Mouse (Mus musculus): Measurements from ENCODE around the gene Becn1. TPM values are rescaled to one million over a fixed set of nuclear protein-coding genes. Genes with fewer than 3 reads are reported as not detected.

Gene Becn1
- polyA plus RNA-seq, 1 experiment from 2014 or later: 166 TPM

GRCm38 (mm10) chr11:101265906-101266305 is 36.2 kb downstream of the Becn1 start:
- Histone ChIP-seq H3K9ac (ENCODE audit: low read depth, low read length) (no peak overlapping the region), H3K27ac (ENCODE audit: low read depth, low read length) (no peak overlapping the region), H3K9me3 (ENCODE audit: control insufficient read depth, low read length) (no peaks in the 10 kb centered on the region), H3K4me3 (ENCODE audit: low read depth, low read length) (no peak overlapping the region), H3K36me3 (ENCODE audit: control insufficient read depth, insufficient read depth, low read length) (no peaks in the 10 kb centered on the region), H3K4me2 (replicated peaks; ENCODE audit: low read depth, low read length) (no peak overlapping the region), H3K4me1 (replicated peaks; ENCODE audit: control insufficient read depth, insufficient read depth, low read length) (peaks cover 8% of the 10 kb centered on the region), H3K27me3 (ENCODE audit: control insufficient read depth, insufficient read depth, low read length) (peaks cover 39% of the 10 kb centered on the region)
- 26% methylated on average over 6 of the region's 6 CpGs for WGBS
- ATAC-seq (ENCODE audit: low FRiP score) (no peak), DNase-seq (ENCODE audit: low spot score) (no peak)

GRCm38 (mm10) chr11:101264954-101265471 is 37.1 kb downstream of the Becn1 start:
- WGBS: 2% methylated on average over 31 of the region's 31 CpGs
- H3K4me3 ChIP-seq (ENCODE audit: low read depth, low read length): peak overlapping the region; percentile 19
- no peaks in the 10 kb centered on the region for H3K9me3 ChIP-seq (ENCODE audit: control insufficient read depth, low read length)
- peaks cover 41% of the 10 kb centered on the region for H3K27me3 ChIP-seq (ENCODE audit: control insufficient read depth, insufficient read depth, low read length)
- H3K36me3 ChIP-seq (ENCODE audit: control insufficient read depth, insufficient read depth, low read length): no peaks in the 10 kb centered on the region
- 0 out of 2 replicates have a peak overlapping the region, but pooled peaks have one; percentile 13 for H3K9ac ChIP-seq (ENCODE audit: low read depth, low read length)
- H3K27ac ChIP-seq (ENCODE audit: low read depth, low read length): no peak overlapping the region
- peak overlapping the region; percentile 36 for H3K4me2 ChIP-seq (replicated peaks; ENCODE audit: low read depth, low read length)
- H3K4me1 ChIP-seq (replicated peaks; ENCODE audit: control insufficient read depth, insufficient read depth, low read length): peaks cover 10% of the 10 kb centered on the region
- DNase-seq (ENCODE audit: low spot score): peak; percentile 61
- no peak for ATAC-seq (ENCODE audit: low FRiP score)

GRCm38 (mm10) chr11:101263989-101264280 is 38.2 kb downstream of the Becn1 start:
- no peaks in the 10 kb centered on the region for H3K9me3 ChIP-seq (ENCODE audit: control insufficient read depth, low read length)
- no peak overlapping the region for H3K4me2 ChIP-seq (replicated peaks; ENCODE audit: low read depth, low read length)
- no peak overlapping the region for H3K9ac ChIP-seq (ENCODE audit: low read depth, low read length)
- WGBS: 2% methylated on average over 3 of the region's 3 CpGs
- peaks cover 41% of the 10 kb centered on the region for H3K27me3 ChIP-seq (ENCODE audit: control insufficient read depth, insufficient read depth, low read length)
- H3K36me3 ChIP-seq (ENCODE audit: control insufficient read depth, insufficient read depth, low read length): no peaks in the 10 kb centered on the region
- no peak for DNase-seq (ENCODE audit: low spot score)
- no peak overlapping the region for H3K4me3 ChIP-seq (ENCODE audit: low read depth, low read length)
- no peak overlapping the region for H3K27ac ChIP-seq (ENCODE audit: low read depth, low read length)
- ATAC-seq (ENCODE audit: low FRiP score): no peak
- H3K4me1 ChIP-seq (replicated peaks; ENCODE audit: control insufficient read depth, insufficient read depth, low read length): peaks cover 16% of the 10 kb centered on the region

GRCm38 (mm10) chr11:101263138-101263988 is 38.7 kb downstream of the Becn1 start:
- H3K36me3 ChIP-seq (ENCODE audit: control insufficient read depth, insufficient read depth, low read length): no peaks in the 10 kb centered on the region
- H3K27me3 ChIP-seq (ENCODE audit: control insufficient read depth, insufficient read depth, low read length): peaks cover 41% of the 10 kb centered on the region
- WGBS: 1% methylated on average over 32 of the region's 32 CpGs
- DNase-seq (ENCODE audit: low spot score): peak; percentile 57
- H3K4me2 ChIP-seq (replicated peaks; ENCODE audit: low read depth, low read length): no peak overlapping the region; the same call in 1 of the 2 replicates
- H3K4me1 ChIP-seq (replicated peaks; ENCODE audit: control insufficient read depth, insufficient read depth, low read length): peaks cover 18% of the 10 kb centered on the region
- H3K27ac ChIP-seq (ENCODE audit: low read depth, low read length): no peak overlapping the region
- H3K4me3 ChIP-seq (ENCODE audit: low read depth, low read length): peak overlapping the region; percentile 6; the same call in 1 of the 2 replicates
- no peaks in the 10 kb centered on the region for H3K9me3 ChIP-seq (ENCODE audit: control insufficient read depth, low read length)
- ATAC-seq (ENCODE audit: low FRiP score): no peak
- H3K9ac ChIP-seq (ENCODE audit: low read depth, low read length): no peak overlapping the region

GRCm38 (mm10) chr11:101262272-101262967 is 39.7 kb downstream of the Becn1 start:
- H3K4me2 ChIP-seq (replicated peaks; ENCODE audit: low read depth, low read length): peak overlapping the region; percentile 17; the same call in 1 of the 2 replicates
- DNase-seq (ENCODE audit: low spot score) (peak; percentile 49), ATAC-seq (ENCODE audit: low FRiP score) (no peak)
- H3K36me3 ChIP-seq (ENCODE audit: control insufficient read depth, insufficient read depth, low read length): no peaks in the 10 kb centered on the region
- H3K27me3 ChIP-seq (ENCODE audit: control insufficient read depth, insufficient read depth, low read length): peaks cover 41% of the 10 kb centered on the region
- H3K4me1 ChIP-seq (replicated peaks; ENCODE audit: control insufficient read depth, insufficient read depth, low read length): peaks cover 18% of the 10 kb centered on the region
- peak overlapping the region; percentile 20; the same call in 1 of the 2 replicates for H3K4me3 ChIP-seq (ENCODE audit: low read depth, low read length)
- no peak overlapping the region for H3K9ac ChIP-seq (ENCODE audit: low read depth, low read length)
- no peak overlapping the region for H3K27ac ChIP-seq (ENCODE audit: low read depth, low read length)
- WGBS: 1% methylated on average over 24 of the region's 24 CpGs
- no peaks in the 10 kb centered on the region for H3K9me3 ChIP-seq (ENCODE audit: control insufficient read depth, low read length)

GRCm38 (mm10) chr11:101260826-101261380 is 41.2 kb downstream of the Becn1 start:
- peaks cover 18% of the 10 kb centered on the region for H3K4me1 ChIP-seq (replicated peaks; ENCODE audit: control insufficient read depth, insufficient read depth, low read length)
- WGBS: under 1% methylated on average over 30 of the region's 30 CpGs
- no peak for ATAC-seq (ENCODE audit: low FRiP score)

GRCm38 (mm10) chr11:101259948-101260825 is 41.9 kb downstream of the Becn1 start, which contains the start of gene Wnk4:
Wnk4 (plus strand) TSS chr11:101260567.
- peak within 1 kb of the TSS; percentile 53 for H3K9ac ChIP-seq (ENCODE audit: low read depth, low read length)
- peak; percentile 67 for ATAC-seq (ENCODE audit: low FRiP score)
- H3K4me3 ChIP-seq (ENCODE audit: low read depth, low read length): peak within 1 kb of the TSS; percentile 37
- H3K9me3 ChIP-seq (ENCODE audit: control insufficient read depth, low read length): no peaks in the 10 kb centered on the region
- peaks cover 37% of the 10 kb centered on the region for H3K27me3 ChIP-seq (ENCODE audit: control insufficient read depth, insufficient read depth, low read length)
- WGBS: under 1% methylated on average over 29 of the region's 43 CpGs
- peak within 1 kb of the TSS; percentile 61 for H3K27ac ChIP-seq (ENCODE audit: low read depth, low read length)
- peak within 1 kb of the TSS; percentile 77 for H3K4me2 ChIP-seq (replicated peaks; ENCODE audit: low read depth, low read length)
- H3K4me1 ChIP-seq (replicated peaks; ENCODE audit: control insufficient read depth, insufficient read depth, low read length): peaks cover 18% of the 10 kb centered on the region
- DNase-seq (ENCODE audit: low spot score): peak; percentile 67
- no peaks in the 10 kb centered on the region for H3K36me3 ChIP-seq (ENCODE audit: control insufficient read depth, insufficient read depth, low read length)

More at GRCm38 (mm10) chr11:101260826-101261380, 41.2 kb downstream of the Becn1 start:
- H3K4me3 ChIP-seq (ENCODE audit: low read depth, low read length): peak overlapping the region; percentile 37
- H3K27ac ChIP-seq (ENCODE audit: low read depth, low read length): no peak overlapping the region
- peak overlapping the region; percentile 53 for H3K9ac ChIP-seq (ENCODE audit: low read depth, low read length)
- H3K4me2 ChIP-seq (replicated peaks; ENCODE audit: low read depth, low read length): peak overlapping the region; percentile 77
- no peaks in the 10 kb centered on the region for H3K9me3 ChIP-seq (ENCODE audit: control insufficient read depth, low read length)
- peaks cover 39% of the 10 kb centered on the region for H3K27me3 ChIP-seq (ENCODE audit: control insufficient read depth, insufficient read depth, low read length)
- DNase-seq (ENCODE audit: low spot score): peak; percentile 44
- no peaks in the 10 kb centered on the region for H3K36me3 ChIP-seq (ENCODE audit: control insufficient read depth, insufficient read depth, low read length)
